Mouse (Mus musculus): ENCODE data around the gene Cdk5rap3. TPM values are rescaled to one million over a fixed set of nuclear protein-coding genes. Genes with fewer than 3 reads are reported as not detected.
A peak's percentile ranks its signal among the peaks of the same experiment; 100 is the strongest.

Cdk5rap3 gene
- polyA plus RNA-seq, 2 experiments from 2014 or later = 82.3 to 119 TPM

- ATAC-seq = no peak
Measured at GRCm38 (mm10) chr11:96893203-96893842, 23.0 kb downstream of the Cdk5rap3 start.

- ATAC-seq = no peak
Measured at GRCm38 (mm10) chr11:96891784-96892527, 24.3 kb downstream of the Cdk5rap3 start.

- ATAC-seq = no peak
Measured at GRCm38 (mm10) chr11:96886942-96887546, 29.3 kb downstream of the Cdk5rap3 start.

GRCm38 (mm10) chr11:96885901-96886340, 30.4 kb downstream of the Cdk5rap3 start:
- no peak for ATAC-seq

- no peak for ATAC-seq
Measured at GRCm38 (mm10) chr11:96880296-96880695, 36.0 kb downstream of the Cdk5rap3 start.

- ATAC-seq = no peak
Measured at GRCm38 (mm10) chr11:96879359-96879758, 36.9 kb downstream of the Cdk5rap3 start.

GRCm38 (mm10) chr11:96878715-96879114, 37.6 kb downstream of the Cdk5rap3 start:
- no peak for ATAC-seq

GRCm38 (mm10) chr11:96877071-96877470, 39.2 kb downstream of the Cdk5rap3 start:
- no peak for ATAC-seq

GRCm38 (mm10) chr11:96876300-96877040, 39.8 kb downstream of the Cdk5rap3 start:
- no peak for ATAC-seq

- ATAC-seq = no peak
Measured at GRCm38 (mm10) chr11:96875745-96876144, 40.6 kb downstream of the Cdk5rap3 start.

- no peak for ATAC-seq
Measured at GRCm38 (mm10) chr11:96875270-96875669, 41.0 kb downstream of the Cdk5rap3 start.

- no peak for ATAC-seq
Measured at GRCm38 (mm10) chr11:96873601-96874140, 42.6 kb downstream of the Cdk5rap3 start.

- no peak for ATAC-seq
Measured at GRCm38 (mm10) chr11:96872441-96873379, 43.6 kb downstream of the Cdk5rap3 start.

- ATAC-seq = no peak
Measured at GRCm38 (mm10) chr11:96867149-96867548, 49.1 kb downstream of the Cdk5rap3 start.

GRCm38 (mm10) chr11:96863206-96863995, 52.9 kb downstream of the Cdk5rap3 start:
- no peak for ATAC-seq

- no peak for ATAC-seq
Measured at GRCm38 (mm10) chr11:96862534-96862933, 53.8 kb downstream of the Cdk5rap3 start.

- peak; percentile 96 for ATAC-seq
Measured at GRCm38 (mm10) chr11:96861878-96862289, 54.4 kb downstream of the Cdk5rap3 start.

GRCm38 (mm10) chr11:96861446-96861845, 54.9 kb downstream of the Cdk5rap3 start:
- no peak for ATAC-seq

GRCm38 (mm10) chr11:96860564-96860963, 55.7 kb downstream of the Cdk5rap3 start:
- ATAC-seq = no peak

- no peak for ATAC-seq
Measured at GRCm38 (mm10) chr11:96859635-96860034, 56.7 kb downstream of the Cdk5rap3 start.

GRCm38 (mm10) chr11:96857446-96857845, 58.9 kb downstream of the Cdk5rap3 start:
- ATAC-seq = no peak
